Mouse (Mus musculus): Measurements from ENCODE around the gene Gal3st1. TPM values are rescaled to one million over a fixed set of nuclear protein-coding genes. Genes with fewer than 3 reads are reported as not detected.
"Not testable (repeated sequence)": the region's sequence is repeated elsewhere in the genome, so short reads cannot be mapped to it uniquely, and the experiment has no call there.

Gene Gal3st1
- total and polyA plus RNA-seq, 3 experiments, result 0.07 to 0.12 TPM; not detected in 1

- no peak overlapping the region for H3K4me3 ChIP-seq (ENCODE audit: control insufficient read depth in 1 of 2, insufficient read depth in 1 of 2, low read depth in 2 of 2, low read length in 2 of 2)
- H3K9me3 ChIP-seq (replicated peaks; ENCODE audit: insufficient read depth, low read length), result no peaks in the 10 kb centered on the region
- H3K36me3 ChIP-seq (ENCODE audit: control insufficient read depth in 1 of 2, insufficient read depth in 2 of 2, low read length in 2 of 2), result peaks cover 0 to 2% of the 10 kb centered on the region in 2 experiments; a peak in 1 of 4 replicates
- DNase-seq (ENCODE audit: low read depth, low spot score), result peak; percentile 46
- H3K27me3 ChIP-seq (ENCODE audit: control insufficient read depth in 1 of 2, insufficient read depth in 2 of 2, low read length in 2 of 2), result peaks cover 0 to 1% of the 10 kb centered on the region in 2 experiments; a peak in 2 of 4 replicates
- H3K9ac ChIP-seq (ENCODE audit: control insufficient read depth, low read depth, low read length, poor library complexity, severe bottlenecking), result no peak overlapping the region
- H3K79me2 ChIP-seq (ENCODE audit: control insufficient read depth, insufficient read depth, low read length, poor library complexity), result no peaks in the 10 kb centered on the region
- TF ChIP-seq ZC3H11A (IDR thresholded peaks at IDR 0.05; ENCODE audit: low read depth, low read length) (peak; percentile 33; the same call in 1 of the 2 replicates), SMC3 (IDR thresholded peaks at IDR 0.05; ENCODE audit: low read depth, low read length) (peak; percentile 57), POLR2AphosphoS2 (IDR thresholded peaks at IDR 0.05; ENCODE audit: low read length) (no peak), CTCF (IDR thresholded peaks at IDR 0.05 in 2 of 3, conservative IDR thresholded peaks at IDR 0.05 in 1 of 3; ENCODE audit: control insufficient read depth in 1 of 3, insufficient read depth in 1 of 3, low read depth in 2 of 3, low read length in 3 of 3, poor library complexity in 1 of 3, severe bottlenecking in 1 of 3) (peak; percentile 38 to 68 (median 51); a peak in 5 of 6 replicates), TCF12 (IDR thresholded peaks at IDR 0.05; ENCODE audit: low read depth, low read length) (no peak), RAD21 (IDR thresholded peaks at IDR 0.05; ENCODE audit: low read depth, low read length) (peak; percentile 70), MXI1 (IDR thresholded peaks at IDR 0.05; ENCODE audit: low read depth, low read length) (0 out of 2 replicates have a peak, but pooled peaks have one; percentile 18)
- H3K27ac ChIP-seq (ENCODE audit: control insufficient read depth, low read depth, low read length), result no peak overlapping the region
- peaks cover 0 to 10% of the 10 kb centered on the region in 2 experiments; a peak in 2 of 4 replicates for H3K4me1 ChIP-seq (ENCODE audit: control insufficient read depth in 1 of 2, insufficient read depth in 2 of 2, low read length in 2 of 2)
These were observed 23.0 kb downstream of the Gal3st1 start for GRCm38 (mm10) chr11:4006462-4006861.

- H3K27ac ChIP-seq (ENCODE audit: control insufficient read depth, low read depth, low read length), result no peak overlapping the region
- H3K36me3 ChIP-seq (ENCODE audit: control insufficient read depth in 1 of 2, insufficient read depth in 2 of 2, low read length in 2 of 2), result peaks cover 0 to 2% of the 10 kb centered on the region in 2 experiments; a peak in 1 of 4 replicates
- H3K9ac ChIP-seq (ENCODE audit: control insufficient read depth, low read depth, low read length, poor library complexity, severe bottlenecking), result no peak overlapping the region
- no peaks in the 10 kb centered on the region for H3K9me3 ChIP-seq (replicated peaks; ENCODE audit: insufficient read depth, low read length)
- no peaks in the 10 kb centered on the region for H3K79me2 ChIP-seq (ENCODE audit: control insufficient read depth, insufficient read depth, low read length, poor library complexity)
- peaks cover 0 to 5% of the 10 kb centered on the region in 2 experiments; a peak in 2 of 4 replicates for H3K4me1 ChIP-seq (ENCODE audit: control insufficient read depth in 1 of 2, insufficient read depth in 2 of 2, low read length in 2 of 2)
- H3K27me3 ChIP-seq (ENCODE audit: control insufficient read depth in 1 of 2, insufficient read depth in 2 of 2, low read length in 2 of 2), result peaks cover 0 to 2% of the 10 kb centered on the region in 2 experiments; a peak in 2 of 4 replicates
- TF ChIP-seq CTCF (IDR thresholded peaks at IDR 0.05 in 2 of 3, conservative IDR thresholded peaks at IDR 0.05 in 1 of 3; ENCODE audit: control insufficient read depth in 1 of 3, insufficient read depth in 1 of 3, low read depth in 2 of 3, low read length in 3 of 3, poor library complexity in 1 of 3, severe bottlenecking in 1 of 3) (no peak), GATA1 (IDR thresholded peaks at IDR 0.05; ENCODE audit: low read depth, low read length) (no peak), MAZ (IDR thresholded peaks at IDR 0.05; ENCODE audit: low read depth, low read length) (no peak), SMC3 (IDR thresholded peaks at IDR 0.05; ENCODE audit: low read depth, low read length) (no peak), MAFK (IDR thresholded peaks at IDR 0.05; ENCODE audit: borderline replicate concordance, low read depth, low read length) (peak; percentile 32; the same call in 1 of the 2 replicates), RAD21 (IDR thresholded peaks at IDR 0.05; ENCODE audit: low read depth, low read length) (no peak), GABPA (IDR thresholded peaks at IDR 0.05; ENCODE audit: low read depth, low read length) (no peak), POLR2A (IDR thresholded peaks at IDR 0.05; ENCODE audit: control insufficient read depth in 1 of 2, insufficient read depth in 1 of 2, low read depth in 1 of 2, low read length in 2 of 2, poor library complexity in 1 of 2) (no peak), TBP (IDR thresholded peaks at IDR 0.05; ENCODE audit: low read depth, low read length) (no peak)
- no peak overlapping the region for H3K4me3 ChIP-seq (ENCODE audit: control insufficient read depth in 1 of 2, insufficient read depth in 1 of 2, low read depth in 2 of 2, low read length in 2 of 2)
- DNase-seq (ENCODE audit: low read depth, low spot score), result no peak
These were observed 29.2 kb downstream of the Gal3st1 start for GRCm38 (mm10) chr11:4012616-4013015.

- peak; percentile 48; the same call in 1 of the 2 replicates for TF ChIP-seq GATA1 (IDR thresholded peaks at IDR 0.05; ENCODE audit: low read depth, low read length)
- 0 out of 4 replicates have a peak, but pooled peaks have one; percentile 26 to 31 for TF ChIP-seq EP300 (IDR thresholded peaks at IDR 0.05; ENCODE audit: low read depth in 1 of 2, low read length in 2 of 2)
- not testable (repeated sequence) for H3K27me3 ChIP-seq (ENCODE audit: control insufficient read depth in 1 of 2, insufficient read depth in 2 of 2, low read length in 2 of 2); H3K27ac ChIP-seq (ENCODE audit: control insufficient read depth, low read depth, low read length); H3K36me3 ChIP-seq (ENCODE audit: control insufficient read depth in 1 of 2, insufficient read depth in 2 of 2, low read length in 2 of 2); H3K9me3 ChIP-seq (replicated peaks; ENCODE audit: insufficient read depth, low read length); H3K4me1 ChIP-seq (ENCODE audit: control insufficient read depth in 1 of 2, insufficient read depth in 2 of 2, low read length in 2 of 2); H3K79me2 ChIP-seq (ENCODE audit: control insufficient read depth, insufficient read depth, low read length, poor library complexity); H3K9ac ChIP-seq (ENCODE audit: control insufficient read depth, low read depth, low read length, poor library complexity, severe bottlenecking); H3K4me3 ChIP-seq (ENCODE audit: control insufficient read depth in 1 of 2, insufficient read depth in 1 of 2, low read depth in 2 of 2, low read length in 2 of 2)
- peak; percentile 67 for DNase-seq (ENCODE audit: low read depth, low spot score)
These were observed 32.4 kb downstream of the Gal3st1 start for GRCm38 (mm10) chr11:4015796-4016195.
